Mouse (Mus musculus) intestine, embryonic 15.5 days (tissue): ENCODE measurements at regions not wholly inside any gene's neighbourhood (a gene's known extent, or its start where the extent isn't known, plus 50 kb on each side); places are given as distances from the start of the nearest gene placed in this dataset.

ENCODE experiments used
- ATAC-seq: fragments of 200-750 bp; cut with Nextera tagmentation; 2 replicates; pipeline ENCODE4 v1.8.0; 2017; ENCODE audit warnings: moderate TSS enrichment, moderate library complexity
- H3K27ac ChIP-seq: fragments of 300-500 bp; sonication (generic); 2 replicates; pipeline ENCODE4 v1.5.1; 2015; ENCODE audit warnings: mild to moderate bottlenecking, inconsistent platforms
- H3K27me3 ChIP-seq: fragments of 300-500 bp; sonication (generic); replicated peaks from 2 replicates; pipeline ENCODE4 v1.6.1; 2015; ENCODE audit warnings: inconsistent platforms
- H3K36me3 ChIP-seq: fragments of 300-500 bp; sonication (generic); 2 replicates; pipeline ENCODE4 v1.6.1; 2015; ENCODE audit warnings: inconsistent platforms
- H3K4me1 ChIP-seq: fragments of 300-500 bp; sonication (generic); replicated peaks from 2 replicates; pipeline ENCODE4 v1.6.1; 2015; ENCODE audit warnings: inconsistent platforms
- H3K4me2 ChIP-seq: fragments of 300-500 bp; sonication (generic); replicated peaks from 2 replicates; pipeline ENCODE4 v1.6.1; 2015; ENCODE audit warnings: mild to moderate bottlenecking, inconsistent platforms
- H3K4me3 ChIP-seq: fragments of 300-500 bp; sonication (generic); replicated peaks from 2 replicates; pipeline ENCODE4 v1.5.1; 2015; ENCODE audit warnings: inconsistent platforms
- H3K9ac ChIP-seq: fragments of 300-500 bp; sonication (generic); 2 replicates; pipeline ENCODE4 v1.6.1; 2015; ENCODE audit warnings: inconsistent platforms
- H3K9me3 ChIP-seq: fragments of 300-500 bp; sonication (generic); 2 replicates; pipeline ENCODE4 v1.6.1; 2016; ENCODE audit warnings: inconsistent platforms
- WGBS: fragments of 180-500 bp; shearing (Covaris S2); methylation state at CpG from one replicate; pipeline ENCODE4 v1.1.7; 2015; 5-methylcytosine and 5-hydroxymethylcytosine counted together

DNA sequence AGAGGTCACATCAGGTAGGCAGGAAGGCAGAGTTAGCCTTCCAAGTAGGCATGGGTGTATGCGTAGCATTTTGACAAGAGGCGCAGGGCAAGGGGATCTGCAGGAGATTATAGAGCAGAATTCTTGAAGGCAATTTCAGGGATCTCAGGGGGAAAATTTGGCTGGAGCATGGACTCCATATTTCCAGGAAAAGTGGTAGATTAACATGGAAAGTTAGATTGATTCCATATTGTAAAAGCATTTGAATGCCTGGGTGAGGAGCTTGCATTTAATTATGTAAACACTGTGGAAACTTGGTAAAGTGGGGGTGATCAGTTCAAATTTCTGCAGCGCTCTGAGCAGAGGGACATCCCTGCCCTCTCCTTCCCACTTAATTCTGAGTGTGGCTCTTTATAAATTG, 146.7 kb downstream of the Pax3 start:
- H3K4me1 ChIP-seq: no peaks in the 10 kb centered on the region
- H3K9ac ChIP-seq: no peak overlapping the region
- no peaks in the 10 kb centered on the region for H3K9me3 ChIP-seq
- ATAC-seq: no peak
- no peak overlapping the region for H3K4me2 ChIP-seq
- 87% methylated on average over 3 of the region's 3 CpGs for WGBS
- H3K27ac ChIP-seq: no peak overlapping the region
- no peak overlapping the region for H3K4me3 ChIP-seq
- H3K36me3 ChIP-seq: no peaks in the 10 kb centered on the region
- H3K27me3 ChIP-seq: no peaks in the 10 kb centered on the region

GRCm38 (mm10) chr1:78032336-78032735, 164.6 kb downstream of the Pax3 start:
- 91% methylated on average over 2 of the region's 2 CpGs for WGBS
- Histone ChIP-seq H3K4me3 (no peak overlapping the region), H3K36me3 (no peaks in the 10 kb centered on the region), H3K9me3 (no peaks in the 10 kb centered on the region), H3K4me2 (no peak overlapping the region), H3K4me1 (no peaks in the 10 kb centered on the region), H3K27me3 (no peaks in the 10 kb centered on the region), H3K27ac (no peak overlapping the region), H3K9ac (no peak overlapping the region)
- ATAC-seq: no peak

- WGBS: 30% methylated on average over 6 of the region's 6 CpGs
These were observed 175.2 kb downstream of the Pax3 start for GRCm38 (mm10) chr1:78021766-78022165.

GRCm38 (mm10) chr1:78021014-78021413, 175.9 kb downstream of the Pax3 start:
- Histone ChIP-seq H3K4me2 (no peak overlapping the region), H3K36me3 (no peaks in the 10 kb centered on the region), H3K9ac (no peak overlapping the region), H3K27me3 (no peaks in the 10 kb centered on the region), H3K27ac (no peak overlapping the region), H3K4me3 (no peak overlapping the region), H3K9me3 (no peaks in the 10 kb centered on the region), H3K4me1 (no peaks in the 10 kb centered on the region)
- no peak for ATAC-seq
- WGBS: 65% methylated on average over 6 of the region's 6 CpGs

More at GRCm38 (mm10) chr1:78021766-78022165, 175.2 kb downstream of the Pax3 start:
- H3K36me3 ChIP-seq: no peaks in the 10 kb centered on the region
- H3K4me3 ChIP-seq: no peak overlapping the region
- no peak for ATAC-seq
- H3K4me2 ChIP-seq: no peak overlapping the region
- H3K9ac ChIP-seq: no peak overlapping the region
- H3K9me3 ChIP-seq: no peaks in the 10 kb centered on the region
- no peak overlapping the region for H3K27ac ChIP-seq
- no peaks in the 10 kb centered on the region for H3K27me3 ChIP-seq
- H3K4me1 ChIP-seq: no peaks in the 10 kb centered on the region

GRCm38 (mm10) chr1:78017949-78018617, 178.9 kb downstream of the Pax3 start:
- Histone ChIP-seq H3K4me2 (no peak overlapping the region), H3K4me3 (no peak overlapping the region), H3K36me3 (no peaks in the 10 kb centered on the region), H3K9ac (no peak overlapping the region), H3K9me3 (no peaks in the 10 kb centered on the region), H3K27me3 (no peaks in the 10 kb centered on the region), H3K4me1 (no peaks in the 10 kb centered on the region), H3K27ac (no peak overlapping the region)
- 83% methylated on average over 6 of the region's 6 CpGs for WGBS
- no peak for ATAC-seq

DNA sequence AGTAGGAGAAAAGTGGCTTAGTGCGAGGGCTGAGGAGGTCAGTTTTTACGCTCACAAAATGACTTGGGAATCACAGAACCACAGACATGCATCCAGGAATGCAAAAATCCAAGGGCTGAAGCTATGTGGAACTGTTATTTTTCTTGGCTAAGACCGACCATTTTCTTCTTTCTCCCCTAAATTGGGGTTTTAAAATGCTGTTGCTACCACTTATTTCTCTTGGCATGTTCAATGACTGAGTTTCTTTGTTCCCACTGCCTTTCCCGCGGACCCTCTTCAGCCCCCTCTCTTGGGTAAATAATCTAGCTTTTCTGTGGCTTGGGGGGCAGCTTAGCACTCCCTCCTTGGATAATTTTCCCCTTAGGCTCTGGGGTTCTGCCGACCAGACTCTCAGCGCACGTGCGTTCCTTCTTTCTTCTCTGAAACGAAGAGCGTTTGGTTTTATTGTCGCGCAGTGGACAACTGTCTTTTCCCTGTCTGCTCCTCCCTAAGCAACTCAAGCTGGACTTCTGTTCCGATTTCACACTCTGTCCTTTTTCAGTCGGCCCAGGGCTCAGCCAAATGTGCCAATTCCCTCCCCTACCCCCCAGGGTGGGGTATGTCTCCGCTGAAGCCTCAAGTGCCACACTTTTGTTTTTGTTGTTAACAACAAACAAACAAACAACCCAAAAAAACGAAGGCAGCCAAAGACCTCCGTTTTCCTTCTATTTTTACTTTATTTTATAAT, 180.2 kb downstream of the Pax3 start:
- Histone ChIP-seq H3K9me3 (no peaks in the 10 kb centered on the region), H3K4me1 (no peaks in the 10 kb centered on the region), H3K36me3 (no peaks in the 10 kb centered on the region), H3K4me2 (no peak overlapping the region), H3K4me3 (no peak overlapping the region), H3K27ac (no peak overlapping the region), H3K9ac (no peak overlapping the region), H3K27me3 (no peaks in the 10 kb centered on the region)
- ATAC-seq: no peak
- WGBS: 61% methylated on average over 18 of the region's 18 CpGs

GRCm38 (mm10) chr1:78015999-78016398, 180.9 kb downstream of the Pax3 start:
- Histone ChIP-seq H3K9ac (no peak overlapping the region), H3K9me3 (no peaks in the 10 kb centered on the region), H3K36me3 (no peaks in the 10 kb centered on the region), H3K27me3 (no peaks in the 10 kb centered on the region), H3K4me1 (no peaks in the 10 kb centered on the region), H3K4me2 (no peak overlapping the region), H3K4me3 (no peak overlapping the region), H3K27ac (no peak overlapping the region)
- WGBS: 54% methylated on average over 3 of the region's 3 CpGs
- no peak for ATAC-seq

- 0 out of 2 replicates have a peak, but pooled peaks cover 2% of the 10 kb centered on the region for H3K4me1 ChIP-seq
- H3K9ac ChIP-seq: no peak overlapping the region
- H3K27me3 ChIP-seq: no peaks in the 10 kb centered on the region
- no peak overlapping the region for H3K27ac ChIP-seq
- H3K4me3 ChIP-seq: no peak overlapping the region
- no peaks in the 10 kb centered on the region for H3K9me3 ChIP-seq
- no peak for ATAC-seq
- no peak overlapping the region for H3K4me2 ChIP-seq
- no peaks in the 10 kb centered on the region for H3K36me3 ChIP-seq
- 53% methylated on average over 3 of the region's 3 CpGs for WGBS
These were observed 183.5 kb downstream of the Pax3 start for GRCm38 (mm10) chr1:78013396-78013795.

DNA sequence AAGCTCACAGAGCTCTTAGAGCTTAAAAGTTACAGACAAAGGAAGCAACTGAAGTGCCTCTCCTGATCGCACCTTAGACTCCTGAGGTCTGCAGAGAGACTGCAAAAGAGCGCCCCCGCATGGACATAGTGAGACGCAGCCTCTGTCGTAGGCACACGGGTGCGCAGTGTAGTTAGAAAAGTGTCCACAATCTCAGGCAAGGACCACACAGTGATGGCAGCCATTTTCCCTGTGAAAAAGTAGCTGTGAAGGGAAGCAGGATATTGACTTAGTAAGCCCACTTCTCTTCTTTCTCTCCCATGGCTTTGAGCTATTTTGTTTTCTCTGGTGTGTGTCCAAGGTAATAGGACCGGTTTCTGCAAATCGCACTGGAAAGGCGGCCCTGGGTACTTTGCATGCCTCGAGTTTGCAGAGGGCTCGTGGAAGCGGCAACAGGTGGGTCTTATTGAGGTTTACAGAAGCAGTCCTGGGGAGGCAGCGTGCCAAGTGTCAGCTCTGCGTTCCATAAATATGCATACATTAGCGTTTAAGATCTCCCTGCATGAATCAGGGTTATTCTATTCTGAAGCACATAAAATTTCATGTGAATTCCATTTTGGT, 188.0 kb downstream of the Pax3 start:
- peak overlapping the region; percentile 30; the same call in 1 of the 2 replicates for H3K4me2 ChIP-seq
- H3K9me3 ChIP-seq: no peaks in the 10 kb centered on the region
- 0 out of 2 replicates have a peak, but pooled peaks cover 2% of the 10 kb centered on the region for H3K4me1 ChIP-seq
- no peaks in the 10 kb centered on the region for H3K36me3 ChIP-seq
- no peaks in the 10 kb centered on the region for H3K27me3 ChIP-seq
- 21% methylated on average over 16 of the region's 16 CpGs for WGBS
- peak; percentile 63 for ATAC-seq
- H3K4me3 ChIP-seq: no peak overlapping the region
- H3K27ac ChIP-seq: no peak overlapping the region
- H3K9ac ChIP-seq: no peak overlapping the region

DNA sequence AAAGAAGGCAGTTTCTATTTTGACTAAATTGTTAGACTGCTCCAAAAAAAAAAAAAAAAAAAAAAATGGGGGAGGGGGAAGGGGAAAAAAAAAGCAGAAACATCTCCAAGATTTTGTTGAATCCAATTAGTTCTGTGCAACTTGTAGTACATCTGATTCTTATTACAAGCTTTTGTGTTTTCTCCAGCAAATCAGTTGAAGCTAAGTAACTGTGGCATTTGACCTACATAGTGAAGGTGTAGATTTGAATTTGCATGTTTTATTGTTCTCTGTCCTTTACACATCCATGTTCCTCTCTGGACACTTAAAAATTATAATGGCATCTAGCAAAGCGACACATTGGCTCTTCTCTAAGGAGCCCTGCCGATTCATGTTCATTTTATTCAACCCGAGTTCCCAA, 192.6 kb downstream of the Pax3 start:
- WGBS: 94% methylated on average over 3 of the region's 3 CpGs
- 0 out of 2 replicates have a peak, but pooled peaks cover 2% of the 10 kb centered on the region for H3K4me1 ChIP-seq
- no peaks in the 10 kb centered on the region for H3K27me3 ChIP-seq
- H3K9ac ChIP-seq: no peak overlapping the region
- no peak for ATAC-seq
- no peaks in the 10 kb centered on the region for H3K9me3 ChIP-seq
- H3K36me3 ChIP-seq: no peaks in the 10 kb centered on the region
- H3K4me3 ChIP-seq: no peak overlapping the region
- H3K4me2 ChIP-seq: no peak overlapping the region
- H3K27ac ChIP-seq: no peak overlapping the region

DNA sequence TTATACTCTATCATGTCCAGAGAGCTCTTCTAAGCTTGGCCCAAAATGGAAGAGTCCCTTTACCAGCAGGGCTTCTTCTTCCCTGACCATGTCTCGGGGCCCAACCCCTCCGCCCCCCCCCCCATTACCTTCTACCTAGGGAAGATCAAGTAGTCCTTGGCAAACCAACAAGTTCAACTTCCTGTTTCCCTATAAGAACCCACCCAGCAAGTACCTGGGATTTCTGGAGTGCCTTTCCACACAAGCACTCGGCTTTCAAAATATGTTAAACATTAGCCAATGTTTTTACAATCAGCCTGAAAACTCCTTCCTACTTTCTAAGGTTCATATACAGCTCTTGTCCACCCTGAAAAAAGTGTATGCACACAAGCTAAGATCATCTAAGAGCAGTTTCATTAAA, 198.2 kb downstream of the Pax3 start:
- H3K36me3 ChIP-seq: no peaks in the 10 kb centered on the region
- H3K4me1 ChIP-seq: no peaks in the 10 kb centered on the region
- H3K27ac ChIP-seq: no peak overlapping the region
- H3K9ac ChIP-seq: no peak overlapping the region
- no peak for ATAC-seq
- no peak overlapping the region for H3K4me2 ChIP-seq
- no peak overlapping the region for H3K4me3 ChIP-seq
- no peaks in the 10 kb centered on the region for H3K27me3 ChIP-seq
- no peaks in the 10 kb centered on the region for H3K9me3 ChIP-seq
- 86% methylated on average over 3 of the region's 3 CpGs for whole genome bisulfite sequencing

GRCm38 (mm10) chr1:77981528-77981927, 215.4 kb downstream of the Pax3 start:
- H3K9me3 ChIP-seq: no peaks in the 10 kb centered on the region
- H3K27me3 ChIP-seq: no peaks in the 10 kb centered on the region
- no peaks in the 10 kb centered on the region for H3K36me3 ChIP-seq
- H3K4me2 ChIP-seq: no peak overlapping the region
- H3K9ac ChIP-seq: no peak overlapping the region
- H3K27ac ChIP-seq: no peak overlapping the region
- no peak overlapping the region for H3K4me3 ChIP-seq
- ATAC-seq: no peak
- H3K4me1 ChIP-seq: no peaks in the 10 kb centered on the region
- WGBS: 59% methylated on average over 4 of the region's 4 CpGs
